Mouse (Mus musculus): ENCODE results near the gene Lrrc1. TPM values are rescaled to one million over a fixed set of nuclear protein-coding genes. Genes with fewer than 3 reads are reported as not detected.

The Lrrc1 gene
- polyA plus RNA-seq, 1 experiment from 2014 or later: 22.1 TPM

- Histone ChIP-seq H3K36me3 (ENCODE audit: insufficient read depth, low read length) (peaks cover 7% of the 10 kb centered on the region; the same call in 1 of the 2 replicates), H3K9ac (ENCODE audit: low read depth, low read length) (no peak overlapping the region), H3K27ac (no peak overlapping the region), H3K4me2 (ENCODE audit: low read length) (no peak overlapping the region; the same call in 1 of the 2 replicates), H3K4me1 (replicated peaks; ENCODE audit: insufficient read depth, low read length) (peaks cover 14% of the 10 kb centered on the region; the same call in 1 of the 2 replicates), H3K9me3 (replicated peaks; ENCODE audit: low read length) (no peaks in the 10 kb centered on the region), H3K27me3 (ENCODE audit: insufficient read depth, low read length) (no peaks in the 10 kb centered on the region), H3K4me3 (replicated peaks; ENCODE audit: low read depth, low read length) (no peak overlapping the region)
- TF ChIP-seq CTCF (IDR thresholded peaks at IDR 0.05; ENCODE audit: low read depth): no peak
- WGBS: 62% methylated on average over 11 of the region's 11 CpGs
- DNase-seq (ENCODE audit: low spot score) (peak; percentile 23), ATAC-seq (replicated peaks; ENCODE audit: low FRiP score, low read depth) (no peak)
These were observed 115.2 kb downstream of the Lrrc1 start for GRCm38 (mm10) chr9:77429230-77430015.

GRCm38 (mm10) chr9:77428748-77429140 is 115.9 kb downstream of the Lrrc1 start:
- no peak for TF ChIP-seq CTCF (IDR thresholded peaks at IDR 0.05; ENCODE audit: low read depth)
- peaks cover 14% of the 10 kb centered on the region; the same call in 1 of the 2 replicates for H3K4me1 ChIP-seq (replicated peaks; ENCODE audit: insufficient read depth, low read length)
- H3K4me3 ChIP-seq (replicated peaks; ENCODE audit: low read depth, low read length): no peak overlapping the region
- no peak overlapping the region for H3K27ac ChIP-seq
- peaks cover 7% of the 10 kb centered on the region; the same call in 1 of the 2 replicates for H3K36me3 ChIP-seq (ENCODE audit: insufficient read depth, low read length)
- no peak overlapping the region for H3K4me2 ChIP-seq (ENCODE audit: low read length)
- no peak for ATAC-seq (replicated peaks; ENCODE audit: low FRiP score, low read depth)
- H3K9me3 ChIP-seq (replicated peaks; ENCODE audit: low read length): no peaks in the 10 kb centered on the region
- no peak overlapping the region for H3K9ac ChIP-seq (ENCODE audit: low read depth, low read length)
- 86% methylated on average over 8 of the region's 8 CpGs for WGBS
- no peak for DNase-seq (ENCODE audit: low spot score)
- no peaks in the 10 kb centered on the region for H3K27me3 ChIP-seq (ENCODE audit: insufficient read depth, low read length)

- DNase-seq (ENCODE audit: low spot score) (peak; percentile 24), ATAC-seq (replicated peaks; ENCODE audit: low FRiP score, low read depth) (no peak)
- no peaks in the 10 kb centered on the region for H3K9me3 ChIP-seq (replicated peaks; ENCODE audit: low read length)
- H3K36me3 ChIP-seq (ENCODE audit: insufficient read depth, low read length): peaks cover 7% of the 10 kb centered on the region; the same call in 1 of the 2 replicates
- H3K4me3 ChIP-seq (replicated peaks; ENCODE audit: low read depth, low read length): no peak overlapping the region; the same call in 1 of the 2 replicates
- no peak overlapping the region for H3K9ac ChIP-seq (ENCODE audit: low read depth, low read length)
- peak overlapping the region; percentile 26; the same call in 1 of the 2 replicates for H3K27ac ChIP-seq
- H3K4me2 ChIP-seq (ENCODE audit: low read length): peak overlapping the region; percentile 48
- TF ChIP-seq CTCF (IDR thresholded peaks at IDR 0.05; ENCODE audit: low read depth): no peak
- H3K27me3 ChIP-seq (ENCODE audit: insufficient read depth, low read length): no peaks in the 10 kb centered on the region
- WGBS: 28% methylated on average over 14 of the region's 14 CpGs
- H3K4me1 ChIP-seq (replicated peaks; ENCODE audit: insufficient read depth, low read length): peaks cover 14% of the 10 kb centered on the region; the same call in 1 of the 2 replicates
These were observed 116.4 kb downstream of the Lrrc1 start for GRCm38 (mm10) chr9:77428115-77428747.

GRCm38 (mm10) chr9:77427292-77428114 is 117.2 kb downstream of the Lrrc1 start:
- peaks cover 14% of the 10 kb centered on the region; the same call in 1 of the 2 replicates for H3K4me1 ChIP-seq (replicated peaks; ENCODE audit: insufficient read depth, low read length)
- WGBS: 8% methylated on average over 23 of the region's 23 CpGs
- H3K9me3 ChIP-seq (replicated peaks; ENCODE audit: low read length): no peaks in the 10 kb centered on the region
- no peaks in the 10 kb centered on the region for H3K27me3 ChIP-seq (ENCODE audit: insufficient read depth, low read length)
- H3K27ac ChIP-seq: peak overlapping the region; percentile 26; the same call in 1 of the 2 replicates
- no peak overlapping the region for H3K9ac ChIP-seq (ENCODE audit: low read depth, low read length)
- ATAC-seq (replicated peaks; ENCODE audit: low FRiP score, low read depth) (peak; percentile 89), DNase-seq (ENCODE audit: low spot score) (peak; percentile 93)
- H3K4me2 ChIP-seq (ENCODE audit: low read length): peak overlapping the region; percentile 48
- no peak for TF ChIP-seq CTCF (IDR thresholded peaks at IDR 0.05; ENCODE audit: low read depth)
- peak overlapping the region; percentile 13; the same call in 1 of the 2 replicates for H3K4me3 ChIP-seq (replicated peaks; ENCODE audit: low read depth, low read length)
- H3K36me3 ChIP-seq (ENCODE audit: insufficient read depth, low read length): peaks cover 3% of the 10 kb centered on the region; the same call in 1 of the 2 replicates

GRCm38 (mm10) chr9:77426110-77426509 is 118.6 kb downstream of the Lrrc1 start:
- H3K4me3 ChIP-seq (replicated peaks; ENCODE audit: low read depth, low read length): 0 out of 2 replicates have a peak overlapping the region, but pooled peaks have one; percentile 8
- H3K9me3 ChIP-seq (replicated peaks; ENCODE audit: low read length): no peaks in the 10 kb centered on the region
- no peak for DNase-seq (ENCODE audit: low spot score)
- H3K9ac ChIP-seq (ENCODE audit: low read depth, low read length): no peak overlapping the region
- H3K4me2 ChIP-seq (ENCODE audit: low read length): peak overlapping the region; percentile 48
- WGBS: 29% methylated on average over 14 of the region's 14 CpGs
- no peaks in the 10 kb centered on the region; the same call in 1 of the 2 replicates for H3K36me3 ChIP-seq (ENCODE audit: insufficient read depth, low read length)
- H3K27ac ChIP-seq: no peak overlapping the region
- no peak for TF ChIP-seq CTCF (IDR thresholded peaks at IDR 0.05; ENCODE audit: low read depth)
- no peak for ATAC-seq (replicated peaks; ENCODE audit: low FRiP score, low read depth)
- H3K4me1 ChIP-seq (replicated peaks; ENCODE audit: insufficient read depth, low read length): peaks cover 14% of the 10 kb centered on the region; the same call in 1 of the 2 replicates
- no peaks in the 10 kb centered on the region for H3K27me3 ChIP-seq (ENCODE audit: insufficient read depth, low read length)

Data from kidney, postnatal 0 days (tissue).